Mouse (Mus musculus): ENCODE results near the gene Dnmt3b. TPM values are rescaled to one million over a fixed set of nuclear protein-coding genes. Genes with fewer than 3 reads are reported as not detected.

The Dnmt3b gene
- polyA plus RNA-seq, 1 experiment from 2014 or later: 10.2 TPM

GRCm38 (mm10) chr2:153611743-153612142, 37.5 kb upstream of the Dnmt3b start:
- Histone ChIP-seq H3K4me3 (no peak overlapping the region), H3K9ac (no peak overlapping the region), H3K4me2 (no peak overlapping the region), H3K36me3 (peaks cover 7% of the 10 kb centered on the region; the same call in 1 of the 2 replicates), H3K27ac (no peak overlapping the region), H3K9me3 (no peaks in the 10 kb centered on the region), H3K4me1 (peaks cover 32% of the 10 kb centered on the region), H3K27me3 (no peaks in the 10 kb centered on the region)
- WGBS: 87% methylated on average over 1 of the region's 1 CpGs
- ATAC-seq (ENCODE audit: insufficient number of reproducible peaks, insufficient read depth, low FRiP score, low TSS enrichment, low read depth): no peak

- no peak overlapping the region for H3K27ac ChIP-seq
- ATAC-seq (ENCODE audit: insufficient number of reproducible peaks, insufficient read depth, low FRiP score, low TSS enrichment, low read depth): no peak
- no peak overlapping the region for H3K4me2 ChIP-seq
- H3K4me1 ChIP-seq: peaks cover 32% of the 10 kb centered on the region
- no peak overlapping the region for H3K9ac ChIP-seq
- H3K4me3 ChIP-seq: no peak overlapping the region
- no peaks in the 10 kb centered on the region for H3K9me3 ChIP-seq
- 34% methylated on average over 3 of the region's 3 CpGs for WGBS
- H3K36me3 ChIP-seq: peaks cover 17% of the 10 kb centered on the region
- H3K27me3 ChIP-seq: no peaks in the 10 kb centered on the region
These were observed 36.5 kb upstream of the Dnmt3b start for GRCm38 (mm10) chr2:153612594-153613281.

- Histone ChIP-seq H3K27me3 (no peaks in the 10 kb centered on the region), H3K4me3 (no peak overlapping the region), H3K9me3 (no peaks in the 10 kb centered on the region), H3K4me1 (peaks cover 13% of the 10 kb centered on the region), H3K27ac (no peak overlapping the region), H3K4me2 (no peak overlapping the region), H3K9ac (no peak overlapping the region), H3K36me3 (peaks cover 58% of the 10 kb centered on the region)
- 90% methylated on average over 3 of the region's 3 CpGs for WGBS
- no peak for ATAC-seq (ENCODE audit: insufficient number of reproducible peaks, insufficient read depth, low FRiP score, low TSS enrichment, low read depth)
These were observed 32.4 kb upstream of the Dnmt3b start for GRCm38 (mm10) chr2:153616893-153617292.

GRCm38 (mm10) chr2:153618439-153618838, 30.8 kb upstream of the Dnmt3b start:
- peaks cover 72% of the 10 kb centered on the region for H3K36me3 ChIP-seq
- no peak for ATAC-seq (ENCODE audit: insufficient number of reproducible peaks, insufficient read depth, low FRiP score, low TSS enrichment, low read depth)
- H3K4me2 ChIP-seq: no peak overlapping the region
- WGBS: 93% methylated on average over 6 of the region's 6 CpGs
- H3K27me3 ChIP-seq: no peaks in the 10 kb centered on the region
- H3K4me1 ChIP-seq: no peaks in the 10 kb centered on the region
- no peak overlapping the region for H3K4me3 ChIP-seq
- H3K9me3 ChIP-seq: no peaks in the 10 kb centered on the region
- H3K27ac ChIP-seq: no peak overlapping the region
- no peak overlapping the region for H3K9ac ChIP-seq

- H3K9me3 ChIP-seq: no peaks in the 10 kb centered on the region
- H3K27ac ChIP-seq: no peak overlapping the region
- WGBS: 84% methylated on average over 10 of the region's 10 CpGs
- no peak overlapping the region for H3K4me3 ChIP-seq
- H3K36me3 ChIP-seq: peaks cover 77% of the 10 kb centered on the region
- no peaks in the 10 kb centered on the region for H3K4me1 ChIP-seq
- H3K27me3 ChIP-seq: no peaks in the 10 kb centered on the region
- no peak overlapping the region for H3K4me2 ChIP-seq
- ATAC-seq (ENCODE audit: insufficient number of reproducible peaks, insufficient read depth, low FRiP score, low TSS enrichment, low read depth): no peak
- no peak overlapping the region for H3K9ac ChIP-seq
These were observed 30.4 kb upstream of the Dnmt3b start for GRCm38 (mm10) chr2:153618889-153619288.

- ATAC-seq (ENCODE audit: insufficient number of reproducible peaks, insufficient read depth, low FRiP score, low TSS enrichment, low read depth): no peak
- Histone ChIP-seq H3K27ac (no peak overlapping the region), H3K4me2 (no peak overlapping the region), H3K4me3 (no peak overlapping the region), H3K36me3 (peaks cover 94% of the 10 kb centered on the region), H3K9me3 (no peaks in the 10 kb centered on the region), H3K27me3 (no peaks in the 10 kb centered on the region), H3K4me1 (no peaks in the 10 kb centered on the region), H3K9ac (no peak overlapping the region)
- 59% methylated on average over 10 of the region's 10 CpGs for WGBS
These were observed 26.8 kb upstream of the Dnmt3b start for GRCm38 (mm10) chr2:153622449-153622848.

GRCm38 (mm10) chr2:153630950-153631349, 18.3 kb upstream of the Dnmt3b start:
- WGBS: 90% methylated on average over 3 of the region's 3 CpGs

GRCm38 (mm10) chr2:153631976-153632870, 17.0 kb upstream of the Dnmt3b start, which contains the start of gene Commd7:
TSS of gene Commd7 (minus strand) at chr2:153632781.
- ATAC-seq (ENCODE audit: insufficient number of reproducible peaks, insufficient read depth, low FRiP score, low TSS enrichment, low read depth): peak; percentile 82; the same call in 1 of the 2 replicates
- H3K4me2 ChIP-seq: peak within 1 kb of the TSS; percentile 74
- H3K9me3 ChIP-seq: no peaks in the 10 kb centered on the region
- peaks cover 16% of the 10 kb centered on the region for H3K4me1 ChIP-seq
- 5% methylated on average over 53 of the region's 53 CpGs for WGBS
- peak within 1 kb of the TSS; percentile 90 for H3K9ac ChIP-seq
- peaks cover 23% of the 10 kb centered on the region for H3K36me3 ChIP-seq
- peak within 1 kb of the TSS; percentile 92 for H3K27ac ChIP-seq
- H3K27me3 ChIP-seq: no peaks in the 10 kb centered on the region
- peak within 1 kb of the TSS; percentile 77 for H3K4me3 ChIP-seq

More at GRCm38 (mm10) chr2:153630950-153631349, 18.3 kb upstream of the Dnmt3b start:
- Histone ChIP-seq H3K36me3 (peaks cover 34% of the 10 kb centered on the region), H3K4me1 (peaks cover 16% of the 10 kb centered on the region), H3K27ac (no peak overlapping the region), H3K4me3 (no peak overlapping the region), H3K27me3 (no peaks in the 10 kb centered on the region), H3K9me3 (no peaks in the 10 kb centered on the region), H3K4me2 (no peak overlapping the region), H3K9ac (no peak overlapping the region)
- no peak for ATAC-seq (ENCODE audit: insufficient number of reproducible peaks, insufficient read depth, low FRiP score, low TSS enrichment, low read depth)

- 32% methylated on average over 2 of the region's 2 CpGs for WGBS
- H3K9me3 ChIP-seq: no peaks in the 10 kb centered on the region
- H3K27me3 ChIP-seq: no peaks in the 10 kb centered on the region
- H3K4me3 ChIP-seq: peak overlapping the region; percentile 77
- peaks cover 16% of the 10 kb centered on the region for H3K4me1 ChIP-seq
- ATAC-seq (ENCODE audit: insufficient number of reproducible peaks, insufficient read depth, low FRiP score, low TSS enrichment, low read depth): no peak
- peak overlapping the region; percentile 92 for H3K27ac ChIP-seq
- peak overlapping the region; percentile 90 for H3K9ac ChIP-seq
- peak overlapping the region; percentile 74 for H3K4me2 ChIP-seq
- peaks cover 16% of the 10 kb centered on the region for H3K36me3 ChIP-seq
These were observed 16.4 kb upstream of the Dnmt3b start for GRCm38 (mm10) chr2:153632871-153633226.

- WGBS: 88% methylated on average over 5 of the region's 5 CpGs
- ATAC-seq (ENCODE audit: insufficient number of reproducible peaks, insufficient read depth, low FRiP score, low TSS enrichment, low read depth): no peak
- H3K27me3 ChIP-seq: no peaks in the 10 kb centered on the region
- peak overlapping the region; percentile 92 for H3K27ac ChIP-seq
- peak overlapping the region; percentile 74; the same call in 1 of the 2 replicates for H3K4me2 ChIP-seq
- H3K4me1 ChIP-seq: peaks cover 16% of the 10 kb centered on the region
- H3K36me3 ChIP-seq: peaks cover 12% of the 10 kb centered on the region
- peak overlapping the region; percentile 77; the same call in 1 of the 2 replicates for H3K4me3 ChIP-seq
- peak overlapping the region; percentile 90; the same call in 1 of the 2 replicates for H3K9ac ChIP-seq
- no peaks in the 10 kb centered on the region for H3K9me3 ChIP-seq
These were observed 16.0 kb upstream of the Dnmt3b start for GRCm38 (mm10) chr2:153633259-153633658.

GRCm38 (mm10) chr2:153638977-153639680, 10.1 kb upstream of the Dnmt3b start:
- Histone ChIP-seq H3K27me3 (no peaks in the 10 kb centered on the region), H3K27ac (no peak overlapping the region), H3K4me3 (no peak overlapping the region), H3K4me1 (no peaks in the 10 kb centered on the region), H3K36me3 (no peaks in the 10 kb centered on the region), H3K9me3 (no peaks in the 10 kb centered on the region), H3K4me2 (no peak overlapping the region), H3K9ac (no peak overlapping the region)
- 21% methylated on average over 15 of the region's 15 CpGs for WGBS
- no peak for ATAC-seq (ENCODE audit: insufficient number of reproducible peaks, insufficient read depth, low FRiP score, low TSS enrichment, low read depth)

All from embryonic facial prominence, embryonic 13.5 days (tissue).